Mouse (Mus musculus): ENCODE results near the gene Hpgd.
"Not testable (repeated sequence)": the region's sequence is repeated elsewhere in the genome, so short reads cannot be mapped to it uniquely, and the experiment has no call there.

The Hpgd gene

GRCm38 (mm10) chr8:56294373-56294877, at the start of gene Hpgd:
Gene Hpgd (plus strand): TSS chr8:56294585.
- DNase-seq (ENCODE audit: low spot score), result no peak

GRCm38 (mm10) chr8:56251728-56252127, 42.7 kb upstream of the Hpgd start:
- not testable (repeated sequence) for DNase-seq (ENCODE audit: low spot score)

GRCm38 (mm10) chr8:56252314-56252713, 42.1 kb upstream of the Hpgd start:
- DNase-seq (ENCODE audit: low spot score), result no peak

- DNase-seq (ENCODE audit: low spot score), result no peak
Measured at GRCm38 (mm10) chr8:56261190-56261589, 33.2 kb upstream of the Hpgd start.

GRCm38 (mm10) chr8:56269687-56270663, 24.4 kb upstream of the Hpgd start:
- no peak for DNase-seq (ENCODE audit: low spot score)

GRCm38 (mm10) chr8:56272934-56273333, 21.5 kb upstream of the Hpgd start:
- no peak for DNase-seq (ENCODE audit: low spot score)

GRCm38 (mm10) chr8:56275316-56275715, 19.1 kb upstream of the Hpgd start:
- no peak for DNase-seq (ENCODE audit: low spot score)

GRCm38 (mm10) chr8:56277810-56278528, 16.4 kb upstream of the Hpgd start:
- DNase-seq (ENCODE audit: low spot score), result no peak

GRCm38 (mm10) chr8:56278545-56279063, 15.8 kb upstream of the Hpgd start:
- DNase-seq (ENCODE audit: low spot score), result no peak

GRCm38 (mm10) chr8:56283936-56284335, 10.4 kb upstream of the Hpgd start:
- no peak for DNase-seq (ENCODE audit: low spot score)

GRCm38 (mm10) chr8:56284957-56285356, 9.4 kb upstream of the Hpgd start:
- no peak for DNase-seq (ENCODE audit: low spot score)

GRCm38 (mm10) chr8:56286717-56287116, 7.7 kb upstream of the Hpgd start:
- no peak for DNase-seq (ENCODE audit: low spot score)

- DNase-seq (ENCODE audit: low spot score), result no peak
Measured at GRCm38 (mm10) chr8:56287370-56288072, 6.9 kb upstream of the Hpgd start.

GRCm38 (mm10) chr8:56292318-56292717, 2.1 kb upstream of the Hpgd start:
- no peak for DNase-seq (ENCODE audit: low spot score)

- DNase-seq (ENCODE audit: low spot score), result no peak
Measured at GRCm38 (mm10) chr8:56293480-56293879, 905 bp upstream of the Hpgd start.

- DNase-seq (ENCODE audit: low spot score), result no peak
Measured at GRCm38 (mm10) chr8:56294886-56295555, 636 bp downstream of the Hpgd start.

GRCm38 (mm10) chr8:56299421-56299820, 5.0 kb downstream of the Hpgd start:
- DNase-seq (ENCODE audit: low spot score), result no peak

GRCm38 (mm10) chr8:56301303-56301702, 6.9 kb downstream of the Hpgd start:
- DNase-seq (ENCODE audit: low spot score), result not testable (repeated sequence)

- DNase-seq (ENCODE audit: low spot score), result no peak
Measured at GRCm38 (mm10) chr8:56304595-56304994, 10.2 kb downstream of the Hpgd start.

GRCm38 (mm10) chr8:56313622-56314021, 19.2 kb downstream of the Hpgd start:
- DNase-seq (ENCODE audit: low spot score), result no peak

GRCm38 (mm10) chr8:56315189-56315588, 20.8 kb downstream of the Hpgd start:
- no peak for DNase-seq (ENCODE audit: low spot score)

Data from T-cell, adult 2 months (primary cell).